Mouse (Mus musculus) kidney, postnatal 0 days (tissue): ENCODE measurements around the gene Ptprm. TPM values are rescaled to one million over a fixed set of nuclear protein-coding genes. Genes with fewer than 3 reads are reported as not detected.

Experiments
- ATAC-seq: fragments of 200-750 bp; cut with Nextera tagmentation; replicated peaks from 2 replicates; pipeline ENCODE4 v1.8.0; 2017; ENCODE audit warnings: low read depth, moderate number of reproducible peaks, moderate TSS enrichment, moderate library complexity; ENCODE audit not compliant: low FRiP score
- DNase-seq: peaks from one replicate; pipeline ENCODE4 v3.0.0-alpha.2; 2016; ENCODE audit warnings: low spot score
- H3K27ac ChIP-seq: fragments of 300-500 bp; sonication (generic); 2 replicates; pipeline ENCODE4 v1.5.1; 2014; ENCODE audit warnings: mild to moderate bottlenecking
- H3K27me3 ChIP-seq: fragments of 300-500 bp; sonication (generic); 2 replicates; pipeline ENCODE4 v1.6.1; 2014; ENCODE audit warnings: low read length, mixed read lengths; ENCODE audit not compliant: insufficient read depth
- H3K36me3 ChIP-seq: fragments of 300-500 bp; sonication (generic); 2 replicates; pipeline ENCODE4 v1.6.1; 2014; ENCODE audit warnings: low read length, mixed read lengths; ENCODE audit not compliant: insufficient read depth
- H3K4me1 ChIP-seq: fragments of 300-500 bp; sonication (generic); replicated peaks from 2 replicates; pipeline ENCODE4 v1.6.1; 2014; ENCODE audit warnings: antibody characterized with exemption, low read length, mixed read lengths; ENCODE audit not compliant: insufficient read depth
- H3K4me2 ChIP-seq: fragments of 300-500 bp; sonication (generic); 2 replicates; pipeline ENCODE4 v1.6.1; 2014; ENCODE audit warnings: mild to moderate bottlenecking, low read length, moderate library complexity, mixed read lengths
- H3K4me3 ChIP-seq: fragments of 300-500 bp; sonication (generic); replicated peaks from 2 replicates; pipeline ENCODE4 v1.5.1; 2014; ENCODE audit warnings: low read depth, low read length
- H3K9ac ChIP-seq: fragments of 300-500 bp; sonication (generic); 2 replicates; pipeline ENCODE4 v1.6.1; 2014; ENCODE audit warnings: low read depth, low read length
- H3K9me3 ChIP-seq: fragments of 300-500 bp; sonication (generic); replicated peaks from 2 replicates; pipeline ENCODE4 v1.6.1; 2016; ENCODE audit warnings: low read length, inconsistent platforms, mixed read lengths
- CTCF ChIP-seq: IDR thresholded peaks from 2 replicates; pipeline ENCODE4 v1.5.1; 2016; ENCODE audit warnings: antibody characterized with exemption, low read depth, mild to moderate bottlenecking, moderate library complexity
- WGBS: fragments of 180-500 bp; shearing (Covaris S2); extraction: QIAGEN DNeasy Blood & Tissue Kit; methylation state at CpG from one replicate; pipeline ENCODE4 v1.1.7; 2014; 5-methylcytosine and 5-hydroxymethylcytosine counted together
- polyA plus RNA-seq: library from polyadenylated mRNA; unstranded; fragments of >200 nt; fragmentation: Nextera tagmentation; extraction: Ambion mirVana; gene quantifications from 2 replicates; pipeline ENCODE4 v1.2.1, GENCODE M21; 2015

Gene Ptprm
- polyA plus RNA-seq, 1 experiment from 2014 or later: 13.7 TPM

DNA sequence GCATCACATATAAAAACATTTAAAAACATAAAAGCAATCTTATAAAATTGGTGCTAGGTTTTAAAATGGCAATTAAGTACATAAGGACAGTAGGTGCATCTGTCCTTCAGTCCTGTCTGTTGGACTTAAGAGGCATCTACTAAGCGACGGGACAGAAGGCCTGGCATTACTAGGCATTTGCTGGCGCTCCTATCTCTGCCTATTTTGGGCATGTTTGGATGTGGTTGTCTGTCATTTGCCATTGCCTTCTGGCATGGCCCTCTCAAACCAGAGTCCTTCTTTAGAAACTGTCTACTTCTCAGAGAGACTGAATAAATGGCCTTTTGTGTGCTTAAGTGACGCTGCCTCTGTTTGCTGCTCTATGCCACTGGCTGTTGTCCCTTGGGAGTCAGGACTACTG is 570.7 kb downstream of the Ptprm start:
- no peak for TF ChIP-seq CTCF
- WGBS: 90% methylated on average over 4 of the region's 4 CpGs
- ATAC-seq: no peak

DNA sequence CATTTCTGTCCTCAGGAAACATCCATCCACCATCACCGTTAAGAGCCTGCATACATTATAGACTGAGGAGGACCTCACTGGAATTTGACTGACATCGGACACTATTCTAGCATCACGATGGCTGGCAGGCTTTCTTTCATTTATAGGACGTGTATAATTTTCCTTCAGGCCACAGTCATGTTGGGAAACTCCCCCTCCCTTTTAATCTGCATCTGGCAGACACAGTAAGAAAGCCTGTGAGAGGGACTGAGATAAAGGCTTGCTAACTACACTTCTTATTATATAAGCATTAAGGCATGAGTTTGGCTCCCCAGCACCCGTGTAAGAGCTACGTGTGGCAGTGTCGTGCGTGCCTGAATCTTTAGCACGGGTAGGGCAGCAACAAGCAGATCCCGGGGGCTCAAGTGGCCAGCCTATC is 571.2 kb downstream of the Ptprm start:
- ATAC-seq (no peak), DNase-seq (no peak)
- Histone ChIP-seq H3K9ac (no peak overlapping the region), H3K4me2 (no peak overlapping the region), H3K27ac (no peak overlapping the region), H3K36me3 (no peaks in the 10 kb centered on the region), H3K27me3 (no peaks in the 10 kb centered on the region), H3K4me3 (no peak overlapping the region), H3K4me1 (0 out of 2 replicates have a peak, but pooled peaks cover 3% of the 10 kb centered on the region), H3K9me3 (no peaks in the 10 kb centered on the region)
- 71% methylated on average over 10 of the region's 10 CpGs for WGBS
- TF ChIP-seq CTCF: no peak

More for the DNA sequence above, 570.7 kb downstream of the Ptprm start:
- Histone ChIP-seq H3K36me3 (no peaks in the 10 kb centered on the region), H3K4me3 (no peak overlapping the region), H3K27me3 (no peaks in the 10 kb centered on the region), H3K27ac (no peak overlapping the region), H3K9ac (no peak overlapping the region), H3K9me3 (no peaks in the 10 kb centered on the region), H3K4me1 (0 out of 2 replicates have a peak, but pooled peaks cover 3% of the 10 kb centered on the region), H3K4me2 (no peak overlapping the region)
- DNase-seq: no peak

DNA sequence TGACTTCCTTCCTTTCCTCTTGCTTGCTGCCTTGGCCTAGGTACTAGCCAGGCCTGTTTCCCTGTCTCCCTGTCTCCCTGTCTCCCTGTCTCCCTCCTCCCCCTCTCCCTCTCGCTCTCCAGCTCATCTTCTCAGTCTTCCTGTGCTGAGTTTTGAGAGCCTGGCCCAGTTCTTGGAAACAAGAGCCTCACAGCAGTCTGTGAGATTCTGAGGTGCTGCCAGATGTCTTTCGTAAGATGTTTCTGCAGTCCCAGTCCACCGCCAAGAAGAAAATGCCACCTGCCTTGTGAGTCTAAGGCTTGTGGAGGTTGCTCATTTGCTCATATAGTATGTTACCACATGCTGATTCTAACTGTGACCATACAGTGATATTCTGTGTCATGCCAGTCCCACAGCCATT is 572.3 kb downstream of the Ptprm start:
- Histone ChIP-seq H3K4me1 (0 out of 2 replicates have a peak, but pooled peaks cover 3% of the 10 kb centered on the region), H3K9me3 (no peaks in the 10 kb centered on the region), H3K27me3 (no peaks in the 10 kb centered on the region), H3K4me3 (no peak overlapping the region), H3K9ac (no peak overlapping the region), H3K36me3 (no peaks in the 10 kb centered on the region), H3K27ac (no peak overlapping the region), H3K4me2 (no peak overlapping the region)
- ATAC-seq (no peak), DNase-seq (no peak)
- no peak for TF ChIP-seq CTCF
- 67% methylated on average over 3 of the region's 3 CpGs for WGBS

DNA sequence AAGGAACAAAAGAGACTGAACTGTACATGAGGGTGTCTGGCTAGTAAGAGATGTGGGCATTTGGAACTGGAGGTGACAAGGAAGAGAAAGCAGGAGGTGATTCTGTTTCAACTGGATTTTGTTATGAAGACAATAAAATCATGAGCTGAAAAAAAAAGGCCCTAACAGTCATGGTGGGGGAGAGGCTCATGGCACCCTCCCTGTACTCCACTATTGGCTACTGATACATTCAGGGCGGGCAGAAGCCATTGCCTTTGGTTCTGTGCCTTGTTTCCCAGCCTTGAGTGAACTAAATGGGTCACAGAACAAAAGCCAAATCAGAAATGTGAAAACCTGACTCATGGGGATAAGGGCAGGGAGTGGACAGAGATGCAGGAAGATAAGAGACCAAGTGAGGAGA is 575.2 kb downstream of the Ptprm start:
- Histone ChIP-seq H3K4me2 (no peak overlapping the region), H3K4me1 (0 out of 2 replicates have a peak, but pooled peaks cover 3% of the 10 kb centered on the region), H3K27ac (0 out of 2 replicates have a peak overlapping the region, but pooled peaks have one; percentile 2), H3K9me3 (no peaks in the 10 kb centered on the region), H3K36me3 (no peaks in the 10 kb centered on the region), H3K9ac (no peak overlapping the region), H3K4me3 (no peak overlapping the region), H3K27me3 (no peaks in the 10 kb centered on the region)
- DNase-seq: no peak
- 80% methylated on average over 1 of the region's 1 CpGs for WGBS
- ATAC-seq: no peak
- TF ChIP-seq CTCF: no peak

DNA sequence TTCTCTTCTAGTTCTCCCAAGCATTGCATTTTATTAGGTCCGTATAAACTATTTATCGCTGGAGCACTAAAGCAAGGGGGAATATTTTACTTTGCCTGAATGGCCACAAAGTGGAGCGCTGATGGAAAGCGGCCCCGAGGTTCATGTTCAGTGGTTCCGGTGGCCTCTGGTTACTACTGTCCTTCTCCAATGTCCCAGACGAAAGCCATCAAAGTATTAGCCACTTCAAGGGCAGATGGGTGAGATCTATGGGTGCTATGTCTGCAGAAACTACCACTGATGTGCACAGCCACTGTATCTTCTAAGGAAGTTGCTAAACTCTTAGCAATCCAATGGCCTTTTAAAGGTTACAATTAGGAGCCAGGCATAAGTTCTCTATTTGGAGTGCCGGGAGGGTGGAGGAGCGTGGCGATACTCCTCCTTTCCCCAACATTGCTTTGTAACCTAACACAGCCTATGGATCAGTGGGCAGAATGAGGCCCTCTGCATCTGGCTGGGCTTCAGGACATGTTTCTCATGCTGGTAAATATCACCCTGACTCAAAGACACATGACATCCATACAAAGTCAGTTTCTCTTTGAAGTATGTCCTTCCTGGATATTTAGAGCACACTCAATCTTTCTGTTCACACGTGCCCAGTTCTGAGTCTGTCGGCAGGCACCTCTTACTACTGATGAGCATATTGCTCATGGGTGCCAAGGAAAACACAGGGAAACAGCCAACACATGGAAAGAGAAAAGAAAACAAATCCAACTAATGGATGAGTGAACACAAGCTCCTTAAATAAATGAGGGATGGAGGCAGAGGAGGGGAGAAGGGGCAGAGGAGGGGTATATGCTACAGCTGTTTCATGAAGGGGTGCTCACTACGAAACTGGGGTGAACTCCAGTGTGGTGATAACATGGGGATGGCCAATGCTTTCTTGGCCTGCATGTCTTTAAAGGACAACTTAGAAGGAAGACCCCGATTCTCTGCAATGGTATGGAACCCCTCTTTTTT is 584.6 kb downstream of the Ptprm start:
- peaks cover 7% of the 10 kb centered on the region for H3K4me1 ChIP-seq
- peak overlapping the region; percentile 36; the same call in 1 of the 2 replicates for H3K27ac ChIP-seq
- H3K4me3 ChIP-seq: no peak overlapping the region
- no peaks in the 10 kb centered on the region for H3K27me3 ChIP-seq
- no peak for TF ChIP-seq CTCF
- no peaks in the 10 kb centered on the region for H3K9me3 ChIP-seq
- no peaks in the 10 kb centered on the region for H3K36me3 ChIP-seq
- 39% methylated on average over 14 of the region's 14 CpGs for WGBS
- peak; percentile 87 for ATAC-seq
- no peak overlapping the region for H3K4me2 ChIP-seq
- H3K9ac ChIP-seq: no peak overlapping the region
- peak; percentile 89 for DNase-seq

DNA sequence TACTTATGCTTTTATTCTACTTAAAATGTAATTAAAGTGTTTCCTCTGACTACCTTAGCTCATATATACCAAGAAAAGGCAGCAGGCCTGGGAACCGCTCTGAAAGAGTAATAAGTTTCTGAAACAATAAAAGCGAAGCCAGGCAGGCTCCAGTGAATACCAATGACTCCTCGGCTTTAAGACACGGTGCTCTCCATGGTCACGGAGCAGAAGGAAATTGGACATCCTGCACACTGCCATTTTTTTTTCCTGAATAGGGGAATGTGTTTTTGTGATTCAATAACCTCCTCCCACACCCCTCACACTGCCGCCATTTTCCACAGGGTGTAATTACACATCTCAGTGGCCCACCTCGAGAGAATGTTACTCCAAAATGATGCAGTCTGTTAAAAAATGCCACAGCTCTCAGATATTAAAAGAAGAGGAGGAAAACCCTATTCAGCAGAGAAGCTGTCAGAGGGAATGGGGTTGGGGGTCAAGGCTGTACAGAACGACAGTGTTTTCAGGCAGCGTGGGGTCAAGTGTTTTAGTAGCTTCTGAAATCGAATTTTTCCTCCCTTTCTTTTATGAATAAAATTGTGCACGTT is 585.5 kb downstream of the Ptprm start:
- Histone ChIP-seq H3K36me3 (no peaks in the 10 kb centered on the region), H3K27me3 (no peaks in the 10 kb centered on the region), H3K9me3 (no peaks in the 10 kb centered on the region), H3K4me1 (peaks cover 7% of the 10 kb centered on the region), H3K27ac (no peak overlapping the region), H3K4me2 (no peak overlapping the region), H3K4me3 (no peak overlapping the region), H3K9ac (no peak overlapping the region)
- 24% methylated on average over 11 of the region's 11 CpGs for WGBS
- no peak for TF ChIP-seq CTCF
- DNase-seq: peak; percentile 33
- ATAC-seq: no peak
